Mouse (Mus musculus): ENCODE measurements around the gene Nfx1. TPM values are rescaled to one million over a fixed set of nuclear protein-coding genes. Genes with fewer than 3 reads are reported as not detected.

Gene Nfx1
- total RNA-seq, 2 experiments from 2014 or later = 46.5 to 51.8 TPM

- no peak for ATAC-seq (replicated peaks; ENCODE audit: low FRiP score, poor library complexity, severe bottlenecking)
Observed at GRCm38 (mm10) chr4:41042880-41043279, 72.2 kb downstream of the Nfx1 start.

DNA sequence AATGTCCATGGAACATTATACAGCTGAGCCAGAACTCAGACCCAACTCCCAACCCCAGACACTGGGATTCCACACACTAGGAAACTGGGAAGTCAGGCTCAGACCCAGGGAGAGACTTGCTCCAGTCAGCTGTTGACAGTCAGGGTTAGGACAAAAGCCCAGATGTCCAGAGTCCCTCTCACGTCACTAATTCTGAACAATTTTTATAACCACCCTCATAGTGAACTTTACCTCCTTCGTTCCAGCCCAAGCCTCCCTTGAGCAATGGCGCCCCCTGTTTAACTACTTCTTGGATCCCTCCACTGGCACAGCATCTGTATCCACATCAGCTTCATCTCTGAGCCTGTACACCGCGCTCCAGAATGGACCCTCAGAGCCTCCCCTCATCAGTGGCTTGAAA is 73.3 kb downstream of the Nfx1 start:
- no peak for ATAC-seq (replicated peaks; ENCODE audit: low FRiP score, poor library complexity, severe bottlenecking)

DNA sequence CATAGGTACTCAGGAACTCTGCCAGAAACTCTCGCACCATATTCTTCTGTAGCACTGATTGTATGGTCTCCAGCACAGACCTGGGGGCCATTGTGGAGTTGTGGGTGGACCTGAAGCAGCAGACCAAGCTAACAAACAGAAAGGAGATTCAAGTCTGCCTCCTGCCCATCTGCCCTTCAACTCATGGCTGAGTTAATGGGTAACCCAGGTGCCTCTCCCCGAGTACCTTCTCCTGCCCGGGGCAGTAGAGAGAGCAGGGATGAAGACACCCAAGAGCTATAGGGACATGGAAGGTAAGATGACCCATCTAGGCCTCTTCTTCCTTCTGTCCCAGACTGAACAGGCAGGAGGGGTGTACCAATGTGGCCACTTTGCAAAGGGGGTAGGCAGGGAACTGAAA is 74.6 kb downstream of the Nfx1 start:
- ATAC-seq (replicated peaks; ENCODE audit: low FRiP score, poor library complexity, severe bottlenecking) = no peak

DNA sequence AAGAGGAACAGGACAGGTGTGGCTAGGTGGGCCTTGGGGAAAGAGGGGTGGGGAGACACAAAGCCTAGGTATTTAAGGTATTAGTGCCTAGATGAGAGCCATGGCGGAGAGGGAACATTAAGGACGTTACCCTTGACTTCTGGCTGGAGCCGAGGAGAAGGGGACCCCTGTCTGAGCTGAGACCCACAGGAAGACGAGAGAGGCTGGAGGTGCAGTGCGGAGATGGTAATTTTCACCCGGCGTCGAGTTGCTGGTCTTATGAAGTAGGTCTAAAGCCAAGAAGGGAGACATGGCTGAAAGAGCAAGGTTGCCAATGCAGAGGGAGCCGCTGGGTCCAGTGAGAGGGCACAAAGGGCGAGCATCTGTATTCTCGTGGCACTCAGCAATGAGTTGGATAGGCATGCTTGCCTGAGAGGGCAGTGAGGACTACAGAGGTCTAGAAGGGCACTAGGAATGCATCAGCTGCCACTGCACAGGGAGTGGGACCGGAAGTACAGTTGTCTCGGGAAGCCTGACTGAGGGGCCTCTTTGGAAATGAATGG is 75.6 kb downstream of the Nfx1 start:
- no peak for ATAC-seq (replicated peaks; ENCODE audit: low FRiP score, poor library complexity, severe bottlenecking)

GRCm38 (mm10) chr4:41047524-41048271 is 77.0 kb downstream of the Nfx1 start, which contains the start of gene Aqp7:
Gene Aqp7, minus strand, starts transcription at chr4:41048139.
- ATAC-seq (replicated peaks; ENCODE audit: low FRiP score, poor library complexity, severe bottlenecking) = no peak

DNA sequence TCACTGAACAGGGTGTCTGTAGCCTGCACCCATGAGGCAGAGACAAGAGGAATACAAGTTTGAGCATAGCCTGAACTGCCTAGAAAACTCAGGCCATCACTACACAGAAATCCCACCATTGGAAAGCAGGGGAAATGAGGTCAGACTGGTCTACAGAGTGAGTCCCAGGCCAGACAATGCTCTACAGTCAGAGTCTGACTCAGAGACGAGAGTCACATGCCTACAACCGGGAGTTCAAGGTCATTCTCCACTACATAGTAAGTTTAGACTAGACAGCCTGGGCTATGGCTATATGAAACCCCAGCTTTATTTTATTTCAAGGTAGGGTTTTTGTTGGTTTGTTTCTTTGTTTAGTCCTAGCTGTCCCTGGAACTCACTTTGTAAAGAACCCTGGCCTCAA is 78.2 kb downstream of the Nfx1 start:
- ATAC-seq (replicated peaks; ENCODE audit: low FRiP score, poor library complexity, severe bottlenecking) = no peak

DNA sequence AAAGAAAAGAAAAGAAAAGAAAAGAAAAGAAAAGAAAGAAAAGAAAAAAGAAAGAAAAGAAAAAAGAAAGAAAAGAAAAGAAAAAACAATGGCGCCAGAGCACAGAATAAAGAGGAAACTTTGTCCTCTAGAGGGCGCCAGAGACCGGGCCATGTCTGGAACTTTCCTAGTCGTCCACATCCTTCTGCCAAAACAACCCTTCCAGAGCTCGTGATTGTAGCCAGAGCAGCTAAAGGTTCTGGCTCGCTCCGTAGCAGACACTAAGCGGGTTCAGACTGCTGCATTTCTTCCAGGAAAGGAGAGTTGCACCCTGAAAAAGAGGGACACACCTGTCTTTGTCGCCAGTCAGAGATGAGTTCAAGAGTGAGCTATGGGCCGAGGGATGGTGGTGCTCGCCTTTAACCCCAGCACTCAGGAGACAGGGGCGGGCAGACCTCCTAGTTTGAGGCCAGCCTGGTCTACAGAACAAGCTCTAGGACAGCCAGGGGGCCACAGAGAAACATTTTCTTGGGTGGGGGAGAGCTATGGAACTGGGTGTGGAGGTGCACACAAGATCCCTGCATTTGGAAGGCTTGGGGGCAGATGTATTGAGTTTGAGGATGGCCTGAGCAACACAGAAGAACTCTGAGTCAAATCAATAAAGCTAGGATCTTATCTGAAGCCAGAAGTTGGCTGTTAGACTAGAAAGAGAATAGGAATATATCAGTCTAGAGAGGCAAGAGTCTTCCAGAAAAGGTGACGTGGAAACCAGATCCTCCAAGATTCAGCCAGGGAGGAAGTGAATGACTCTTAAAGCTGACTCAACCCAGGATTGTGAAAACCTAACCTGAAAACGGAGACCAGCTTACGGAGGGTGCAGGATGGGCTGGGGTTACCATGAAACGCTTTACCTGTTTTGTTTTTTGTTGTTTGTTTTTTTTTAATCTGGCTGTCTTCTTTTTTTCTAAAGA is 80.3 kb downstream of the Nfx1 start:
- peak; percentile 63 for ATAC-seq (replicated peaks; ENCODE audit: low FRiP score, poor library complexity, severe bottlenecking)

DNA sequence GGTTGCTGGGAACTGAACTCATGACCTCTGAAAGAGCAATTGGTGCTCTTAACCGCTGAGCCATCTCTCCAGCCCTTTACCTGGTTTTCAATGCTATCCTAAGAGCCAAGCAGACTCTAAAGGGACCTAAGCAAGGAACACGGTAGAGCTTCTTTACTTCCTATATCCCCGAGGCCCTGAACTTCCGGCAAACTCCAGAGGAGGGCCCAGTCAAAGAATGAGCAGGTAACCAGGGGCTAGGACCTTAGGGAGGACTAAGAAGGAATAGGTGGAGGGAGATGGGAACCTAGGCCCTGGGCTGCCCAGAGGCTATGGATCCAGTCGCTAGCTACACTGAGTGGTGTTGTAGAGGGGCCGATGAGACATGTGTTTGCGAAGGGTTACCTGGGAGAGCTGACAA is 81.1 kb downstream of the Nfx1 start:
- no peak for ATAC-seq (replicated peaks; ENCODE audit: low FRiP score, poor library complexity, severe bottlenecking)

GRCm38 (mm10) chr4:41055111-41055510 is 84.4 kb downstream of the Nfx1 start:
- ATAC-seq (replicated peaks; ENCODE audit: low FRiP score, poor library complexity, severe bottlenecking) = no peak

GRCm38 (mm10) chr4:41056253-41056652 is 85.5 kb downstream of the Nfx1 start:
- ATAC-seq (replicated peaks; ENCODE audit: low FRiP score, poor library complexity, severe bottlenecking) = no peak

DNA sequence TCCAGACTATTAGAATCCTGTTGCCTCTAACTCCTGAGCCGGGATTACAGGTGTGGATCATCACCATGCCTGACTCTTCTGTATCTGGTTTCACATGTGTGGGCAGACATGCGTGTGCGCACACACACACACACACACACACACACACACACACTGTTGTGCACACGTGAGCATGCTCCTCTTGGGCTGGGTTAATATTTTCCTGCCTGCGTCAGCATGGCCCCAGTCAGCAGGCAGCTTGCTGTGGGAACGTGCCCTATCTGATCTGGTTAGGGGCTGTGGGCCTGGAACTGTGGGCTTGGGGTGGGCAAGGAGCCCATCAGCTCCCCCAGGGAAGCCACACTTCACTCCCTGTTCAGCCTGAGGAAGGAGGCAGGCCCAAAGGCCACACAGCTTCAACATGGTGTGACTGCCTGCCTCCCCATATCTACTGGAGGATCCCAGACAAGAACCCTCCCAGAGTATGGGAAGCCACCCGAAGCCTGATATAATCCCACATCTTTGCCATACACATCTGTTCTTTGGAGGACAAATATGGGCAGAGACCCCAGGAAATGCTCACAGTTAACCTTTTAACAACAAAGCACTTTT is 86.1 kb downstream of the Nfx1 start:
- ATAC-seq (replicated peaks; ENCODE audit: low FRiP score, poor library complexity, severe bottlenecking) = no peak

- no peak for ATAC-seq (replicated peaks; ENCODE audit: low FRiP score, poor library complexity, severe bottlenecking)
Observed at GRCm38 (mm10) chr4:41057361-41057760, 86.7 kb downstream of the Nfx1 start.

DNA sequence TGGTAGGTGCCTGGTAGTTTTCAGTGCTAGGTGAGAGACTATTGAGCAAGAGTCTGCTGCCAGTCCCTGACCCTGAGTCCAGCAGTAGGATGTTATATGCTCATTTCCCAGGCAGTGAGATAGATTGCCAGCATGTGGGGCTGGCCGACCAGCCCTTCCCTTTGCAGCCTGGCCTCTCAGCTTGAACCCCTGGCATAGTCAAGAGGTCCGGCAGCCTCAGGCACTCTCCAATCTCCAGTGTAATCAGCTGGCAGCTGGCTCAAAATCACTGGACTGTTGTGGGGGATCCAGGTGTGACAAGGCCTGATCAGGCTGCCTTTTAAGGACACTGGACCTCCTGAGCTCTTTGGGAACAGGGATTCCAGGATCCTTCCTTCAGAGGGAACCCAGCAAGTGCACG is 92.6 kb downstream of the Nfx1 start:
- ATAC-seq (replicated peaks; ENCODE audit: low FRiP score, poor library complexity, severe bottlenecking) = no peak

- ATAC-seq (replicated peaks; ENCODE audit: low FRiP score, poor library complexity, severe bottlenecking) = no peak
Observed at GRCm38 (mm10) chr4:41063894-41064673, 93.4 kb downstream of the Nfx1 start.

DNA sequence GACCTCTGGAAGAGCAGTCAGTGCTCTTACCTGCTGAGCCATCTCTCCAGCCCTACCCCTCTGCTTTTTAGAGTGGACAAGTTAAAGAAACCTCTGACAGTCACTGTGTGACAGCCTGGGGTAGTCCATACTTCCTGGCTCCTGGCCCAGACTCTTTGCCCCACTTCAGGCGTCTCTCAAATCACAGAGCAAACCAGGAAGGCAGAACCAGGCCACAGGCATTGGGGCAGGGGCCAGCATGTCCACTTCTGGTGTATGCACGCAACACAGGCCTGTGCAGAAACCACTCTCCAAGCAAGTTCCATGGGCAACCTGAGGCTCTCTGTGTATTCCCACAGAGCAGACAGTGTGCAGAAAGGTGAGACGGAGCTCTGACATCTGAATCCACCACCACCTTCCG is 94.5 kb downstream of the Nfx1 start:
- ATAC-seq (replicated peaks; ENCODE audit: low FRiP score, poor library complexity, severe bottlenecking) = no peak

GRCm38 (mm10) chr4:41071500-41072429 is 101.1 kb downstream of the Nfx1 start:
- no peak for ATAC-seq (replicated peaks; ENCODE audit: low FRiP score, poor library complexity, severe bottlenecking)

DNA sequence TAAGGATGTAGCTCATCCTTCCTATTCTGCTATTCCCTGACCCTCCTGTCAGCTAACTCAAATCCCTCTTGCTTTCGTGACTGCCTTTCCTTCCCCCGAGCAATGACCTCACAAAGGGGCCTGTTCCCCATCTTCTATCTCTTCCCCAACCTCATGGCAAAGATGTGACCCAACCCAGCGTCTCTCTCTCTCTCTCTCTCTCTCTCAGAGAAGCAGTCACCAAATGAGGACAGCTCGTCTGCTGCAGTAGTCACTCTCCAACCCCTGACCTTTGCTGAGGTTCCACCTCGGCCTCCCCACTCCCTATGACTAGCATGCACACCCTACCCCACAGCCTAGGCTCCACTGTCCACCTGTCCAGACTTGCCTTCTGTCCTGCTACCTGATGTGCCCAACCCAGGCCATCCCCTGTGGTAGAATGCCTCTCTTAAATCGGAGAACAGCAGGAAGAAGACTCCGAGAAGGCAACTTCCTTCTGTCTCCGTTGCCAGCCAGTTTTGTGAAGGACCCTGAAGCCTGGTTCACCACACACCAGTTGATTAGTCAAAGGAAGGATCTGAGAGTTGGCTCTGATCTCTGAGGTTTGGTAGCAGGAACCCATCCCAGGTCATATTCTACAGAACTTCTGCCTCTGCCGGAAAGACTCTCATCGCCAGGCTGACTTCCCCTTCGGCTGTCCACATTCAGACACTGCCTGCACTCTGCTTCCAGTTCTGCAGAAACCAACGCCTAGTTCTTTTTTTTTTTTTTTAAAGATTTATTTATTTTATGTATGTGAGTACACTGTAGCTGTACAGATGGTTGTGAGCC is 102.5 kb downstream of the Nfx1 start:
- no peak for ATAC-seq (replicated peaks; ENCODE audit: low FRiP score, poor library complexity, severe bottlenecking)

- ATAC-seq (replicated peaks; ENCODE audit: low FRiP score, poor library complexity, severe bottlenecking) = no peak
Observed at GRCm38 (mm10) chr4:41074461-41074860, 103.8 kb downstream of the Nfx1 start.
